Mouse (Mus musculus): ENCODE data around the gene Vsnl1.

DNA sequence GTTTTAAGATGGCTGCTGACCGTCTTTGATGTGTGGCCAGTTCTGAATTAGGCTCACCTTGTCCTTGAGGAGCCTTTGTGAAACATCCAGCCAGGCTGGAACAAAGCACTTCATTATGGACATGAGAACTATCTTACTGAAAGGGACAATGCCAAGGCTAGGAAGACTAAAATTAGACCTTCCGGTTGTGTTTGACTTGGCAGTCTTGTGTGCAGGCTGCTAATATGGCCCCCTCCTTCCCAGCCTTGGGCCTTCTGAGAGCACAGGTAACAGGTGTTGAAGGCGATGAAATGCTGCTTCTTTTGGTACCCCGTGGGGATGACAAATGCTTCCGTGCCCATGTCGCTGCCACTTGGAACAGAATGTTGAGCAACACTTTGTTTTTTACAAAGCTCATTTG, 37.6 kb downstream of the Vsnl1 start:
- TF ChIP-seq CTCF (IDR thresholded peaks at IDR 0.05; ENCODE audit: low read depth, low read length) = no peak
- TF ChIP-seq POLR2A (IDR thresholded peaks at IDR 0.05; ENCODE audit: insufficient read depth, low read length) = no peak
- TF ChIP-seq EP300 (IDR thresholded peaks at IDR 0.05; ENCODE audit: insufficient read depth, low read depth, low read length) = no peak

Data from ES-Bruce4 (cell line).